Mouse (Mus musculus) liver, postnatal 0 days (tissue): ENCODE measurements around the gene Rmi2. TPM values are rescaled to one million over a fixed set of nuclear protein-coding genes. Genes with fewer than 3 reads are reported as not detected.
"Not testable (repeated sequence)": the region's sequence is repeated elsewhere in the genome, so short reads cannot be mapped to it uniquely, and the experiment has no call there.

ENCODE experiments used
- ATAC-seq: fragments of 200-750 bp; cut with Nextera tagmentation; 2 replicates; pipeline ENCODE4 v1.8.0; 2017; ENCODE audit warnings: mild to moderate bottlenecking, moderate library complexity
- DNase-seq: peaks from one replicate; pipeline ENCODE4 v3.0.0-alpha.2; 2016
- H3K27ac ChIP-seq: fragments of 300-500 bp; sonication (generic); 2 replicates; pipeline ENCODE4 v1.5.1; 2014; ENCODE audit warnings: antibody characterized with exemption, moderate library complexity, mild to moderate bottlenecking, low read depth
- H3K27me3 ChIP-seq: fragments of 300-500 bp; sonication (generic); 2 replicates; pipeline ENCODE4 v1.6.1; 2014; ENCODE audit warnings: low read length, control low read depth, mixed read lengths; ENCODE audit not compliant: insufficient read depth
- H3K36me3 ChIP-seq: fragments of 300-500 bp; sonication (generic); replicated peaks from 2 replicates; pipeline ENCODE4 v1.6.1; 2014; ENCODE audit warnings: mild to moderate bottlenecking, control low read depth, low read length, moderate library complexity, mixed read lengths; ENCODE audit not compliant: insufficient read depth
- H3K4me1 ChIP-seq: fragments of 300-500 bp; sonication (generic); 2 replicates; pipeline ENCODE4 v1.6.1; 2014; ENCODE audit warnings: antibody characterized with exemption, mild to moderate bottlenecking, control low read depth; ENCODE audit not compliant: insufficient read depth
- H3K4me2 ChIP-seq: fragments of 300-500 bp; sonication (generic); 2 replicates; pipeline ENCODE4 v1.6.1; 2014; ENCODE audit warnings: low read depth, mild to moderate bottlenecking, low read length, moderate library complexity, mixed read lengths
- H3K4me3 ChIP-seq: fragments of 300-500 bp; sonication (generic); 2 replicates; pipeline ENCODE4 v1.5.1; 2014; ENCODE audit warnings: low read depth, low read length
- H3K9ac ChIP-seq: fragments of 300-500 bp; sonication (generic); replicated peaks from 2 replicates; pipeline ENCODE4 v1.6.1; 2014; ENCODE audit warnings: mild to moderate bottlenecking, moderate library complexity
- H3K9me3 ChIP-seq: fragments of 300-500 bp; sonication (generic); 2 replicates; pipeline ENCODE4 v1.6.1; 2016; ENCODE audit warnings: mild to moderate bottlenecking, control low read depth, low read length, mixed read lengths
- CTCF ChIP-seq: sonication (generic); IDR thresholded peaks from 2 replicates; pipeline ENCODE4 v1.5.1; 2016; ENCODE audit warnings: antibody characterized with exemption, low read depth
- EP300 ChIP-seq: IDR thresholded peaks from 2 replicates; pipeline ENCODE4 v1.6.1; 2016; ENCODE audit warnings: antibody characterized with exemption, low read depth, mild to moderate bottlenecking
- WGBS: fragments of 180-500 bp; shearing (Covaris S2); extraction: QIAGEN DNeasy Blood & Tissue Kit; methylation state at CpG from one replicate; pipeline ENCODE4 v1.1.7; 2014; ENCODE audit not compliant: insufficient replicate concordance; 5-methylcytosine and 5-hydroxymethylcytosine counted together
- polyA plus RNA-seq: library from polyadenylated mRNA; unstranded; fragments of >200 nt; fragmentation: Nextera tagmentation; extraction: Ambion mirVana; gene quantifications from 2 replicates; pipeline ENCODE4 v1.2.1, GENCODE M21; 2015

The Rmi2 gene
- polyA plus RNA-seq, 1 experiment from 2014 or later, result 1.1 TPM

DNA sequence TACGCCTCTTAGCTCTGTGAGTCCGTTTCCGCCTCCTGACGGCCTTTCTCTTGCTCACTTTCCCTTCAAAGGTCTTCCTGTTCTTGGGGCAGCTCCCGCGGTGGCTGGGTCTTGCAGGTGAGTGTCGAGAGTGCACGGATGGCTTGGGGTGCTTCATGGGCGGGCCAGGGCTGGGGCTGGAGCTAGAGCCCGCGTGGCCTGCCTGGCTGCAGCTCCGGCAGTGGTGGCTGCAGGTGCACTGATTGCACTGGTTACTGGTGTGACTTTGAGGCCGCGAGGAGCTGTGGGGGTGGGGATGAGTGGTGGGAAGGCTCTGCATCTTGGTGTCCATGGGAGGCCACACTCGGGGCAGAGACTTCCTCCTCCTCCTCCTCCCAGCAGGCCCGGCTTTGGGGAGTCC, 46.6 kb upstream of the Rmi2 start, which contains the start of gene Tnp2:
Gene Tnp2 (minus strand): TSS at position 390 of the 400 bp plus-strand sequence.
- no peaks in the 10 kb centered on the region for H3K9me3 ChIP-seq
- no peak within 1 kb of the TSS for H3K27ac ChIP-seq
- H3K27me3 ChIP-seq, result peaks cover 8% of the 10 kb centered on the region; the same call in 1 of the 2 replicates
- H3K4me2 ChIP-seq, result no peak within 1 kb of the TSS
- peaks cover 26% of the 10 kb centered on the region for H3K4me1 ChIP-seq
- no peak for TF ChIP-seq CTCF
- TF ChIP-seq EP300, result no peak
- no peaks in the 10 kb centered on the region for H3K36me3 ChIP-seq
- DNase-seq (no peak), ATAC-seq (no peak)
- 58% methylated on average over 16 of the region's 16 CpGs for WGBS
- H3K4me3 ChIP-seq, result no peak within 1 kb of the TSS
- no peak within 1 kb of the TSS for H3K9ac ChIP-seq

DNA sequence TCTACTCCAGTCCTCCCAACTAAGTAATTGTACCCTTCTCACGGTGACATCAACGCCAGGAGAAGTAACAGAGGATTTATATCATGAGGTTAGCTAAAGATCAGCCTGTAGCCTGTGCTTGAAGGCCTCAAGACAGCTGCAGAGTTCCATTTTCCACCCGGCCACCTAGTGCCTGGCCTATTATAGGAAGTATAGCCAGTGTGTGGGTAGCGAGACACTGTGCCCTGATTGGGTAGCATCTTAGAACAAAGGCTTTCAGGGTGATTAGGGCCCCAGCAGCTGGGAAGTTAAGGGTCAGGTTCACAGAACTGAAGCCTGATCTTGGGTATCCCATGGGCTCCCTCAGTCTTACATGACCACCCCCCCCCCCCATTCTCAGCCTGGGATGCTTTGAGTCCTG, 46.0 kb upstream of the Rmi2 start:
- DNase-seq, result no peak
- H3K4me1 ChIP-seq, result peaks cover 20% of the 10 kb centered on the region
- H3K4me2 ChIP-seq, result no peak overlapping the region
- peaks cover 8% of the 10 kb centered on the region; the same call in 1 of the 2 replicates for H3K27me3 ChIP-seq
- H3K36me3 ChIP-seq, result no peaks in the 10 kb centered on the region
- H3K9ac ChIP-seq, result no peak overlapping the region
- no peak overlapping the region for H3K4me3 ChIP-seq
- H3K9me3 ChIP-seq, result no peaks in the 10 kb centered on the region
- no peak overlapping the region for H3K27ac ChIP-seq
- no peak for ATAC-seq
- no peak for TF ChIP-seq EP300
- no peak for TF ChIP-seq CTCF
- WGBS, result 69% methylated on average over 4 of the region's 4 CpGs

GRCm38 (mm10) chr16:10790702-10791101, 44.2 kb upstream of the Rmi2 start, which contains the start of gene Prm3:
TSS of gene Prm3 (minus strand) at chr16:10790914.
- 77% methylated on average over 9 of the region's 9 CpGs for WGBS
- TF ChIP-seq EP300, result no peak
- TF ChIP-seq CTCF, result no peak
- no peaks in the 10 kb centered on the region for H3K9me3 ChIP-seq
- no peaks in the 10 kb centered on the region for H3K36me3 ChIP-seq
- ATAC-seq, result no peak
- no peak within 1 kb of the TSS for H3K4me3 ChIP-seq
- DNase-seq, result no peak
- H3K27me3 ChIP-seq, result peaks cover under 1% of the 10 kb centered on the region; the same call in 1 of the 2 replicates
- H3K27ac ChIP-seq, result no peak within 1 kb of the TSS
- H3K4me1 ChIP-seq, result peaks cover 9% of the 10 kb centered on the region
- H3K9ac ChIP-seq, result no peak within 1 kb of the TSS
- H3K4me2 ChIP-seq, result no peak within 1 kb of the TSS

GRCm38 (mm10) chr16:10796034-10796433, 38.8 kb upstream of the Rmi2 start, which contains the start of gene Prm2:
TSS of gene Prm2 (minus strand) at chr16:10796134.
- Histone ChIP-seq H3K4me3 (no peak within 1 kb of the TSS), H3K4me2 (no peak within 1 kb of the TSS), H3K27me3 (peaks cover 2% of the 10 kb centered on the region; the same call in 1 of the 2 replicates), H3K9ac (no peak within 1 kb of the TSS), H3K27ac (no peak within 1 kb of the TSS), H3K4me1 (no peaks in the 10 kb centered on the region), H3K9me3 (no peaks in the 10 kb centered on the region), H3K36me3 (no peaks in the 10 kb centered on the region)
- no peak for ATAC-seq
- TF ChIP-seq CTCF, result no peak
- no peak for TF ChIP-seq EP300
- 69% methylated on average over 6 of the region's 6 CpGs for WGBS
- no peak for DNase-seq

- not testable (repeated sequence) for H3K4me3 ChIP-seq, DNase-seq, H3K4me2 ChIP-seq, ATAC-seq, H3K36me3 ChIP-seq, H3K9ac ChIP-seq, H3K9me3 ChIP-seq, H3K27ac ChIP-seq, H3K4me1 ChIP-seq, H3K27me3 ChIP-seq
- 75% methylated on average over 3 of the region's 3 CpGs for WGBS
These were observed 32.4 kb upstream of the Rmi2 start for GRCm38 (mm10) chr16:10802420-10802819.

GRCm38 (mm10) chr16:10805789-10806527, 28.9 kb upstream of the Rmi2 start, which contains the start of gene Prm1:
TSS of gene Prm1 (minus strand) at chr16:10805839.
- ATAC-seq, result 0 out of 2 replicates have a peak, but pooled peaks have one; percentile 29
- no peaks in the 10 kb centered on the region for H3K36me3 ChIP-seq
- no peak within 1 kb of the TSS for H3K9ac ChIP-seq
- no peaks in the 10 kb centered on the region for H3K27me3 ChIP-seq
- TF ChIP-seq CTCF, result no peak
- no peaks in the 10 kb centered on the region for H3K9me3 ChIP-seq
- no peaks in the 10 kb centered on the region for H3K4me1 ChIP-seq
- no peak within 1 kb of the TSS for H3K4me3 ChIP-seq
- no peak within 1 kb of the TSS for H3K4me2 ChIP-seq
- peak; percentile 32 for DNase-seq
- no peak within 1 kb of the TSS for H3K27ac ChIP-seq
- 62% methylated on average over 10 of the region's 10 CpGs for whole genome bisulfite sequencing
